Mouse (Mus musculus) CH12.LX (cell line): ENCODE measurements around the gene Npb.

Source experiments
- E2F4 ChIP-seq: IDR thresholded peaks from 2 replicates; pipeline ENCODE4 v1.6.1; 2011; ENCODE audit warnings: low read depth, low read length, improper control_type of control experiment; ENCODE audit not compliant: insufficient replicate concordance
- EP300 ChIP-seq: IDR thresholded peaks from 2 replicates; pipeline ENCODE4 v1.6.1; 2011; ENCODE audit warnings: low read length, improper control_type of control experiment
- HCFC1 ChIP-seq: IDR thresholded peaks from 2 replicates; pipeline ENCODE4 v1.6.1; 2012; ENCODE audit warnings: low read depth, mild to moderate bottlenecking, inconsistent platforms, low read length, improper control_type of control experiment

- TF ChIP-seq HCFC1 (peak; percentile 32; the same call in 1 of the 2 replicates), EP300 (peak; percentile 41; the same call in 1 of the 2 replicates), E2F4 (no peak)
Measured at GRCm38 (mm10) chr11:120648001-120648476, 39.8 kb downstream of the Npb start, which contains the start of gene Myadml2.
